Mouse (Mus musculus) C2C12 (cell line): ENCODE results near the gene Plin3.

Experiments
- CEBPB ChIP-seq: IDR thresholded peaks from one replicate; pipeline ENCODE4 v1.6.1; 2011; ENCODE audit warnings: low read depth, mild to moderate bottlenecking, control low read depth, moderate library complexity
- CTCF ChIP-seq: IDR thresholded peaks from one replicate; pipeline ENCODE4 v1.5.1; 2011; ENCODE audit not compliant: control insufficient read depth, insufficient read depth, insufficient read length
- FOSL1 ChIP-seq: IDR thresholded peaks from one replicate; pipeline ENCODE4 v1.8.0; 2011; ENCODE audit warnings: mild to moderate bottlenecking, low read length; ENCODE audit not compliant: poor library complexity, insufficient read depth, severe bottlenecking
- MAX ChIP-seq: IDR thresholded peaks from one replicate; pipeline ENCODE4 v1.6.1; 2011; ENCODE audit warnings: mild to moderate bottlenecking, control low read depth
- MYOG ChIP-seq: IDR thresholded peaks from one replicate; pipeline ENCODE4 v1.6.1; 2011; ENCODE audit not compliant: control insufficient read depth, insufficient read length; ENCODE audit errors: extremely low read depth
- USF1 ChIP-seq: IDR thresholded peaks from one replicate; pipeline ENCODE4 v1.6.1; 2011; ENCODE audit warnings: low read depth, mild to moderate bottlenecking, control low read depth, moderate library complexity

- TF ChIP-seq CTCF: no peak
- no peak for TF ChIP-seq USF1
- no peak for TF ChIP-seq FOSL1
- TF ChIP-seq CEBPB: no peak
- no peak for TF ChIP-seq MYOG
- TF ChIP-seq MAX: no peak
Measured at GRCm38 (mm10) chr17:56283316-56283715, 9.4 kb downstream of the Plin3 start.
